Mouse (Mus musculus) myocyte (in vitro differentiated cells): ENCODE measurements around the gene Hmga1. TPM values are rescaled to one million over a fixed set of nuclear protein-coding genes. Genes with fewer than 3 reads are reported as not detected.
A peak's percentile ranks its signal among the peaks of the same experiment; 100 is the strongest.

Source experiments
- H3K27me3 ChIP-seq: one replicate; pipeline ENCODE4 v1.6.1; 2011; ENCODE audit not compliant: control insufficient read depth, insufficient read depth, insufficient read length
- H3K36me3 ChIP-seq: one replicate; pipeline ENCODE4 v1.6.1; 2011; ENCODE audit not compliant: control insufficient read depth, insufficient read depth
- H3K4me2 ChIP-seq: one replicate; pipeline ENCODE4 v1.6.1; 2011; ENCODE audit warnings: low read depth, control low read depth
- H3K4me3 ChIP-seq: one replicate; pipeline ENCODE4 v1.5.1; 2011; ENCODE audit warnings: mild to moderate bottlenecking, control low read depth, moderate library complexity
- H3K79me2 ChIP-seq: one replicate; pipeline ENCODE4 v1.6.1; 2011; ENCODE audit not compliant: control insufficient read depth, insufficient read depth
- H3ac ChIP-seq: one replicate; pipeline ENCODE4 v1.6.1; 2011; ENCODE audit not compliant: control insufficient read depth, insufficient read length
- CEBPB ChIP-seq: IDR thresholded peaks from 2 replicates; pipeline ENCODE4 v1.6.1; 2011; ENCODE audit warnings: mild to moderate bottlenecking, moderate library complexity; ENCODE audit not compliant: poor library complexity, insufficient read depth, severe bottlenecking
- E2F4 ChIP-seq: IDR thresholded peaks from one replicate; pipeline ENCODE4 v1.6.1; 2011; ENCODE audit warnings: mild to moderate bottlenecking, control low read depth, moderate library complexity; ENCODE audit not compliant: insufficient read depth
- MAX ChIP-seq: IDR thresholded peaks from one replicate; pipeline ENCODE4 v1.6.1; 2011; ENCODE audit warnings: low read depth, mild to moderate bottlenecking, control low read depth
- MYOD1 ChIP-seq, 3 experiments: IDR thresholded peaks; one replicate each; pipeline ENCODE4 v1.6.1; 2011; ENCODE audit warnings: control low read depth in 2 of 3, low read depth in 2 of 3, mild to moderate bottlenecking in 2 of 3, moderate library complexity in 1 of 3; ENCODE audit not compliant: insufficient read length in 2 of 3, control insufficient read depth in 1 of 3
- MYOG ChIP-seq, 3 experiments: IDR thresholded peaks; one replicate each; pipeline ENCODE4 v1.6.1; 2011; ENCODE audit warnings: control low read depth in 2 of 3, low read depth in 2 of 3, mild to moderate bottlenecking in 2 of 3; ENCODE audit not compliant: insufficient read length in 2 of 3, control insufficient read depth in 1 of 3, insufficient read depth in 1 of 3
- POLR2A ChIP-seq: IDR thresholded peaks from one replicate; pipeline ENCODE4 v1.6.1; 2011; ENCODE audit warnings: low read depth, mild to moderate bottlenecking, control low read depth, moderate library complexity; ENCODE audit not compliant: insufficient read length
- POLR2AphosphoS2 ChIP-seq: IDR thresholded peaks from one replicate; pipeline ENCODE4 v1.6.1; 2011; ENCODE audit warnings: low read depth, control low read depth; ENCODE audit not compliant: insufficient read length
- REST ChIP-seq: IDR thresholded peaks from one replicate; pipeline ENCODE4 v1.6.1; 2011; ENCODE audit warnings: mild to moderate bottlenecking, control low read depth, moderate library complexity; ENCODE audit not compliant: insufficient read depth, insufficient read length
- SRF ChIP-seq: IDR thresholded peaks from one replicate; pipeline ENCODE4 v1.6.1; 2011; ENCODE audit warnings: low read depth; ENCODE audit not compliant: control insufficient read depth, insufficient read length
- TCF12 ChIP-seq: IDR thresholded peaks from one replicate; pipeline ENCODE4 v1.6.1; 2011; ENCODE audit warnings: mild to moderate bottlenecking, control low read depth; ENCODE audit not compliant: poor library complexity, insufficient read depth, severe bottlenecking
- TCF3 ChIP-seq: IDR thresholded peaks from one replicate; pipeline ENCODE4 v1.6.1; 2011; ENCODE audit warnings: low read depth, control low read depth; ENCODE audit not compliant: insufficient read length
- USF1 ChIP-seq: IDR thresholded peaks from one replicate; pipeline ENCODE4 v1.6.1; 2011; ENCODE audit warnings: low read depth, mild to moderate bottlenecking, control low read depth, moderate library complexity
- polyA plus RNA-seq: library from polyadenylated mRNA; unstranded; fragments of >200 nt; fragmentation: generic; extraction: Trizol; gene quantifications from one replicate; pipeline ENCODE4 v1.2.1, GENCODE M21; 2012; ENCODE audit warnings: missing spikeins

Gene Hmga1
- polyA plus RNA-seq, 1 experiment: 60.9 TPM

GRCm38 (mm10) chr17:27546574-27547085 is 9.7 kb upstream of the Hmga1 start:
- TF ChIP-seq CEBPB (no peak), USF1 (no peak), MYOD1 (IDR thresholded peaks at IDR 0.05; ENCODE audit: control insufficient read depth in 1 of 3, insufficient read length in 2 of 3, low read depth in 2 of 3) (no peak), E2F4 (no peak), TCF12 (no peak), MAX (no peak), POLR2A (no peak), SRF (no peak), MYOG (IDR thresholded peaks at IDR 0.05; ENCODE audit: control insufficient read depth in 1 of 3, insufficient read depth in 1 of 3, insufficient read length in 2 of 3, low read depth in 2 of 3) (no peak), TCF3 (no peak), POLR2AphosphoS2 (no peak)
- H3K79me2 ChIP-seq: no peaks in the 10 kb centered on the region

GRCm38 (mm10) chr17:27547253-27547868 is 8.9 kb upstream of the Hmga1 start:
- Histone ChIP-seq H3K79me2 (no peaks in the 10 kb centered on the region), H3K4me3 (no peak overlapping the region), H3ac (no peak overlapping the region), H3K4me2 (peak overlapping the region; percentile 80), H3K27me3 (no peaks in the 10 kb centered on the region), H3K36me3 (no peaks in the 10 kb centered on the region)
- TF ChIP-seq TCF3 (no peak), USF1 (peak; percentile 11), POLR2A (peak; percentile 43)

More at GRCm38 (mm10) chr17:27546574-27547085, 9.7 kb upstream of the Hmga1 start:
- Histone ChIP-seq H3K4me3 (no peak overlapping the region), H3K27me3 (no peaks in the 10 kb centered on the region), H3K4me2 (peak overlapping the region; percentile 80), H3ac (no peak overlapping the region), H3K36me3 (no peaks in the 10 kb centered on the region)

GRCm38 (mm10) chr17:27549234-27549633 is 7.1 kb upstream of the Hmga1 start:
- Histone ChIP-seq H3K4me2 (peak overlapping the region; percentile 1), H3ac (no peak overlapping the region), H3K4me3 (no peak overlapping the region), H3K27me3 (no peaks in the 10 kb centered on the region), H3K36me3 (no peaks in the 10 kb centered on the region), H3K79me2 (no peaks in the 10 kb centered on the region)
- TF ChIP-seq USF1 (no peak), MYOG (IDR thresholded peaks at IDR 0.05; ENCODE audit: control insufficient read depth in 1 of 3, insufficient read depth in 1 of 3, insufficient read length in 2 of 3, low read depth in 2 of 3) (no peak)

DNA sequence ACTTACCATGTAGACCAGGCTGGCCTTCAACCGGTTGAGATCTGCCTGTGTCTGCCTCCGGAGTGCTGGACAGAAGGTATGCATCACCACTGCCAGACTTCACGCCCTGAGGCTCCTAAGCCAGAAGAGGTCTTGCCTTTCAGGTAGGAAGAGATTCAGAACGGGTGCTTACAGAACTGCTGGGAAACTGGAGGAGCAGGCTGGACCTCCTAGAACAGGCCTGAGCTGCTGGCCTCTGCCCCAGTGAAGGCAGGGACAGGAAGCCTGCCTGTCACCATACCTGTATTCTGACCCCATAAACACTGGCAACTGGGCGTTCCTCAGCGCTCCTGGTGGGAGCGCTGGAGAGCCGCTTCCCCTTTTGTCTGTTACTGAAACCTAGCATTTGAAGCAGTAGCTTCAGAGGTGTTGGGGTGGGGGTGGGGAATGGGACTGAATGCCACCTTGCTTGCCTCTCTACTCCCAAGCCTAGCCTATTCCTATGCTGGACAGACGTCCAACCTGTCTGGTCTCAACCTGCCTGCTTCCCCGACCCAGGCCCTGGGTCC is 4.8 kb upstream of the Hmga1 start:
- H3K4me2 ChIP-seq: no peak overlapping the region
- no peaks in the 10 kb centered on the region for H3K27me3 ChIP-seq
- H3K36me3 ChIP-seq: no peaks in the 10 kb centered on the region
- no peak overlapping the region for H3K4me3 ChIP-seq
- TF ChIP-seq MAX: no peak
- TF ChIP-seq POLR2A: no peak
- TF ChIP-seq TCF12: no peak
- TF ChIP-seq USF1: no peak
- no peak for TF ChIP-seq REST
- no peak for TF ChIP-seq TCF3
- TF ChIP-seq E2F4: no peak
- TF ChIP-seq CEBPB: no peak
- no peak for TF ChIP-seq MYOD1 (IDR thresholded peaks at IDR 0.05; ENCODE audit: control insufficient read depth in 1 of 3, insufficient read length in 2 of 3, low read depth in 2 of 3)
- TF ChIP-seq MYOG (IDR thresholded peaks at IDR 0.05; ENCODE audit: control insufficient read depth in 1 of 3, insufficient read depth in 1 of 3, insufficient read length in 2 of 3, low read depth in 2 of 3): no peak
- TF ChIP-seq POLR2AphosphoS2: no peak
- TF ChIP-seq SRF: no peak
- H3K79me2 ChIP-seq: no peaks in the 10 kb centered on the region
- H3ac ChIP-seq: no peak overlapping the region
